Mouse (Mus musculus): ENCODE data around the gene Cmc4. TPM values are rescaled to one million over a fixed set of nuclear protein-coding genes. Genes with fewer than 3 reads are reported as not detected.

Gene Cmc4
- not detected in 2 replicates for polyA plus RNA-seq (2012; ENCODE audit: insufficient read depth, insufficient read length, low replicate concordance, missing spikeins)

GRCm38 (mm10) chrX:75415936-75416785, at the start of gene Cmc4, which contains the start of the genes Mtcp1 and Brcc3:
TSS of gene Cmc4 (minus strand) at chrX:75416584.
TSS of gene Mtcp1 (minus strand) at chrX:75416588.
TSS of gene Brcc3 (plus strand) at chrX:75416628.
- 15% methylated on average over 52 of the region's 52 CpGs for WGBS
- TF ChIP-seq POLR2A (IDR thresholded peaks at IDR 0.05; ENCODE audit: insufficient read depth, low read depth, low read length) (peak; percentile 66), CTCF (IDR thresholded peaks at IDR 0.05; ENCODE audit: insufficient read depth, low read depth, low read length) (no peak)
- Histone ChIP-seq H3K4me3 (ENCODE audit: insufficient read depth, low read depth, low read length) (peak within 1 kb of the TSS; percentile 72), H3K27ac (ENCODE audit: insufficient read depth, low read depth, low read length) (peak within 1 kb of the TSS; percentile 60; the same call in 1 of the 2 replicates), H3K4me1 (ENCODE audit: control insufficient read depth, insufficient read depth, low read length) (no peaks in the 10 kb centered on the region)

DNA sequence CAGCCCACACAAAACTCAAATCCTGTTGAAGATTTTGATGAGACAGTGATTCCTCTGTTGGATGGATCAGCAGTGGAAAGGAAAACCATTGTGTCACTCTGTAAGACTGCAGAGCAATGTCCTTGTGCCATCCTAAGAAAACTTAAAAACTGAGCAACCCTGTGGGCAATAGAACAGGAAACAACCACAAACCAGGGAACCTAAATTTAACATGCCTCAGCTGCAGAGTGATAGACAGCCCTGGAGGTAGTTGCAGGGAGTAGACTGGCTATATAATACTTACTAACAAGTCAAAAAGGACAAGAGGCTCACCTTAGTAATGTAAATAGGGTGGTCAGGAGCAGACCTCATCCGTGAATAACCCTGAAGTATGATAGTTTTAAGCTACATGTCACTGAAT, 38.2 kb upstream of the Cmc4 start:
- Histone ChIP-seq H3K4me3 (ENCODE audit: insufficient read depth, low read depth, low read length) (no peak overlapping the region), H3K4me1 (ENCODE audit: control insufficient read depth, insufficient read depth, low read length) (no peaks in the 10 kb centered on the region), H3K27ac (ENCODE audit: insufficient read depth, low read depth, low read length) (no peak overlapping the region)
- WGBS: 70% methylated on average over 1 of the region's 1 CpGs
- no peak for TF ChIP-seq CTCF (IDR thresholded peaks at IDR 0.05; ENCODE audit: insufficient read depth, low read depth, low read length)
- no peak for TF ChIP-seq POLR2A (IDR thresholded peaks at IDR 0.05; ENCODE audit: insufficient read depth, low read depth, low read length)

DNA sequence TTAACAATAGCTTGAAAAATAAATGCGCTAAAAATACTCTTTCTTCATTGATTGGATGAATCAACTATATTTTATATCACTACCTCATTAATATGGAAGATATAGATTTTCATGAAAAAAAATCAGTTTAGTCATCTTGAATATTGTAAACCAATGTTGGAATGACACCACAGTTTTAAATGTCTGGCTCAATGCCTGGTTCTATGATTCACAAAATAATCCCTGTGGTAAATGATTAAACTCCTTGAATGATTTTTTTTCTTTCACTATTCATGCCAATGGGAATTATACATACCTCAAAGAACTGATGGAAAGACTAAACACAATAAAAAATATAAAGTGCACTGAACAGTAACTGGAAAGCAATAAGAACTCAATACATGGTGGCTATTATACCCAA, 6.7 kb downstream of the Cmc4 start:
- TF ChIP-seq POLR2A (IDR thresholded peaks at IDR 0.05; ENCODE audit: insufficient read depth, low read depth, low read length) (no peak), CTCF (IDR thresholded peaks at IDR 0.05; ENCODE audit: insufficient read depth, low read depth, low read length) (no peak)
- H3K4me3 ChIP-seq (ENCODE audit: insufficient read depth, low read depth, low read length): no peak overlapping the region
- H3K4me1 ChIP-seq (ENCODE audit: control insufficient read depth, insufficient read depth, low read length): no peaks in the 10 kb centered on the region
- 98% methylated on average over 1 of the region's 1 CpGs for WGBS
- no peak overlapping the region for H3K27ac ChIP-seq (ENCODE audit: insufficient read depth, low read depth, low read length)

GRCm38 (mm10) chrX:75403350-75403749, 13.0 kb downstream of the Cmc4 start:
- H3K27ac ChIP-seq (ENCODE audit: insufficient read depth, low read depth, low read length): no peak overlapping the region
- no peaks in the 10 kb centered on the region for H3K4me1 ChIP-seq (ENCODE audit: control insufficient read depth, insufficient read depth, low read length)
- TF ChIP-seq CTCF (IDR thresholded peaks at IDR 0.05; ENCODE audit: insufficient read depth, low read depth, low read length) (no peak), POLR2A (IDR thresholded peaks at IDR 0.05; ENCODE audit: insufficient read depth, low read depth, low read length) (no peak)
- H3K4me3 ChIP-seq (ENCODE audit: insufficient read depth, low read depth, low read length): no peak overlapping the region

GRCm38 (mm10) chrX:75402668-75403067, 13.7 kb downstream of the Cmc4 start:
- no peak overlapping the region for H3K27ac ChIP-seq (ENCODE audit: insufficient read depth, low read depth, low read length)
- TF ChIP-seq POLR2A (IDR thresholded peaks at IDR 0.05; ENCODE audit: insufficient read depth, low read depth, low read length): no peak
- TF ChIP-seq CTCF (IDR thresholded peaks at IDR 0.05; ENCODE audit: insufficient read depth, low read depth, low read length): no peak
- WGBS: 80% methylated on average over 2 of the region's 2 CpGs
- no peak overlapping the region for H3K4me3 ChIP-seq (ENCODE audit: insufficient read depth, low read depth, low read length)
- no peaks in the 10 kb centered on the region for H3K4me1 ChIP-seq (ENCODE audit: control insufficient read depth, insufficient read depth, low read length)

GRCm38 (mm10) chrX:75399471-75399870, 16.9 kb downstream of the Cmc4 start:
- H3K27ac ChIP-seq (ENCODE audit: insufficient read depth, low read depth, low read length): no peak overlapping the region
- H3K4me3 ChIP-seq (ENCODE audit: insufficient read depth, low read depth, low read length): no peak overlapping the region
- no peaks in the 10 kb centered on the region for H3K4me1 ChIP-seq (ENCODE audit: control insufficient read depth, insufficient read depth, low read length)
- TF ChIP-seq CTCF (IDR thresholded peaks at IDR 0.05; ENCODE audit: insufficient read depth, low read depth, low read length) (no peak), POLR2A (IDR thresholded peaks at IDR 0.05; ENCODE audit: insufficient read depth, low read depth, low read length) (no peak)
- 69% methylated on average over 1 of the region's 1 CpGs for WGBS

DNA sequence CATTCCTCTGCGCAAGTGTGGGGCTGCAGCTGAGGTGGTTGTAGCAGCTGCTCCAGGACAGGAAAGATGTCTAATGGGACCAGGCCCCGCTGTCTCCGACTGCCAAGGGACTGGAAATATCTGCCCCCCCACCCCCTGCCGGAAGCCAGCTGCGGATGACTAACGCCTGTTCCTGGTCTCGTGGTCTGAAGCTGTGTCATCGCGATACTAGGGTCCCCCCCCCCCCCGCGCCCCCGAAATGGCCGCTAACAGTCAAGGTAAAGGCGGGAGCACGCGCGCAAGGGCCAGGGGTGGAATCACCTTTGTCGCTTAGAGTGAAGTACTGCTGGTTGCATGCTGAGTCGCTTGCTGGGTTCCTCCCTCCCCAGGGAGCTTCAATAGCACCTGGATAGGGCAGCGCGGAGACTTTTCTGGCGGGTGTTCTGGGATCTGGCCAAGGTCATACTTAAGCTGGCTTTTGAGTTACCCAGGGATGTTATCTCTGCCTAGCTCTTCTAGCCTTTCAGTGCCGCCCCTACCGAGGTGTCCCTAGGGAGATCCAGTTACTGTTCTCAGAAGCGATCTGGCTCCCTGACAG, 34.1 kb downstream of the Cmc4 start, which contains the start of the genes Fundc2 and F8:
Fundc2 (plus strand) TSS at position 205 of the 577 bp plus-strand sequence.
F8 (minus strand) TSS at position 421 of the 577 bp plus-strand sequence.
- H3K4me1 ChIP-seq (ENCODE audit: control insufficient read depth, insufficient read depth, low read length): no peaks in the 10 kb centered on the region
- WGBS: 16% methylated on average over 25 of the region's 25 CpGs
- peak within 1 kb of the TSS; percentile 94 for H3K4me3 ChIP-seq (ENCODE audit: insufficient read depth, low read depth, low read length)
- no peak for TF ChIP-seq CTCF (IDR thresholded peaks at IDR 0.05; ENCODE audit: insufficient read depth, low read depth, low read length)
- TF ChIP-seq POLR2A (IDR thresholded peaks at IDR 0.05; ENCODE audit: insufficient read depth, low read depth, low read length): peak; percentile 58
- H3K27ac ChIP-seq (ENCODE audit: insufficient read depth, low read depth, low read length): peak within 1 kb of the TSS; percentile 92

DNA sequence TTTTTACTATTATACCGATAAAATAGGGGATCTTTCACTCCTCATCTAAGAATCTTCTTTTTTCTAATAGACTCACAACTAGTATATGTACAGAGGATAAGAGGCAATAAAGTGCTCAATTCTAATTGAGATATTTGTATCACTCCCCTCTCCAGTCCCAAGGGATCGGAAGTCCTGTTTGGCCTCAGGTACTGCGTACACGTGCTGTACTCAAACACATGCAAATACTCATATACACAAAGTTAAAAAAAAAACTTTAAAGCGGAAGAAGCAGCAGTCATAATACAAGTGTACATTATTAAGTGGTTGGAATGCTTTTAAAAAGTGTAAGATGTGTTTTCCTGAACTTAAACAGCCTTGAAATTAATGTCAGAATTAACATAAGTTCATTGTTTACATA, 34.7 kb downstream of the Cmc4 start:
- H3K4me1 ChIP-seq (ENCODE audit: control insufficient read depth, insufficient read depth, low read length): no peaks in the 10 kb centered on the region
- 67% methylated on average over 5 of the region's 5 CpGs for WGBS
- H3K4me3 ChIP-seq (ENCODE audit: insufficient read depth, low read depth, low read length): no peak overlapping the region
- H3K27ac ChIP-seq (ENCODE audit: insufficient read depth, low read depth, low read length): no peak overlapping the region
- TF ChIP-seq CTCF (IDR thresholded peaks at IDR 0.05; ENCODE audit: insufficient read depth, low read depth, low read length) (no peak), POLR2A (IDR thresholded peaks at IDR 0.05; ENCODE audit: insufficient read depth, low read depth, low read length) (no peak)

DNA sequence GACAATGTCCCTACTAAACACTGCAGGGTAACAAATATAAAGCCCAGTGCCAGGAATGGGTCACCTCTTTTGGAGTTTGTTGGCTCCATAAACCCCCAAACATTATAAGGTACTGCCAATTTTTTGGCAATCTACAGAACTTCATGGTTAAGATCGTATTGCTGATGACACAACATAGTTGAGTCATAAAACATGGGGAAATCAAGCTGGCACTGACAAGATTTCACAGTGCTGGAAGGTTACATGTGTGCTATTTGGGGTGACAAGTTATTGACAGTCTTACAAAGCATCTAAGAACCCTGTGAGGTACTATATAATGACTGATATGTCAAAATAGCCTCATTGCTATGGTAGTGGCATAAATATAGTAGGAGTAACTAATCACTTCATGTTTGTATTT, 35.2 kb downstream of the Cmc4 start:
- WGBS: 84% methylated on average over 1 of the region's 1 CpGs
- Histone ChIP-seq H3K4me3 (ENCODE audit: insufficient read depth, low read depth, low read length) (no peak overlapping the region), H3K4me1 (ENCODE audit: control insufficient read depth, insufficient read depth, low read length) (no peaks in the 10 kb centered on the region), H3K27ac (ENCODE audit: insufficient read depth, low read depth, low read length) (no peak overlapping the region)
- TF ChIP-seq CTCF (IDR thresholded peaks at IDR 0.05; ENCODE audit: insufficient read depth, low read depth, low read length) (no peak), POLR2A (IDR thresholded peaks at IDR 0.05; ENCODE audit: insufficient read depth, low read depth, low read length) (no peak)
